7 mouse cellular contexts compared by ENCODE assay signal in genomic region chr11:24076821-24077730, GRCm38 (mm10). TPM values are rescaled to one million over a fixed set of nuclear protein-coding genes. Genes with fewer than 3 reads are reported as not detected.
DNase-seq lines count a peak whose midpoint lies in the region; ATAC-seq lines count a peak whose summit lies in the region.

No protein-coding gene starts in this region.

- peaks cover 33% of the 10 kb centered on the region for H3K4me1 ChIP-seq in forebrain, embryonic 12.5 days
- peaks cover 20% of the 10 kb centered on the region for H3K4me1 ChIP-seq in hindbrain, embryonic 15.5 days (replicated peaks)
- H3K4me1 ChIP-seq in liver, embryonic 15.5 days (replicated peaks): peaks cover 75% of the 10 kb centered on the region

- no peaks in the 10 kb centered on the region for H3K9me3 ChIP-seq in forebrain, embryonic 12.5 days
- H3K9me3 ChIP-seq in hindbrain, embryonic 15.5 days: no peaks in the 10 kb centered on the region
- no peaks in the 10 kb centered on the region for H3K9me3 ChIP-seq in liver, embryonic 15.5 days (replicated peaks)

- peak overlapping the region; percentile 96 for H3K4me3 ChIP-seq in forebrain, embryonic 12.5 days (replicated peaks)
- H3K4me3 ChIP-seq in hindbrain, embryonic 15.5 days: peak overlapping the region; percentile 76
- peak overlapping the region; percentile 74 for H3K4me3 ChIP-seq in liver, embryonic 15.5 days (replicated peaks)

- H3K9ac ChIP-seq in forebrain, embryonic 12.5 days: peak overlapping the region; percentile 98
- peak overlapping the region; percentile 86 for H3K9ac ChIP-seq in hindbrain, embryonic 15.5 days
- H3K9ac ChIP-seq in liver, embryonic 15.5 days: peak overlapping the region; percentile 71

- no peaks in the 10 kb centered on the region for H3K36me3 ChIP-seq in forebrain, embryonic 12.5 days (replicated peaks)
- H3K36me3 ChIP-seq in hindbrain, embryonic 15.5 days: no peaks in the 10 kb centered on the region
- H3K36me3 ChIP-seq in liver, embryonic 15.5 days (replicated peaks): no peaks in the 10 kb centered on the region

- peak overlapping the region; percentile 96 for H3K4me2 ChIP-seq in forebrain, embryonic 12.5 days
- peak overlapping the region; percentile 93 for H3K4me2 ChIP-seq in hindbrain, embryonic 15.5 days
- peak overlapping the region; percentile 97 for H3K4me2 ChIP-seq in liver, embryonic 15.5 days

- WGBS in forebrain, embryonic 12.5 days: under 1% methylated on average over 59 of the region's 59 CpGs
- WGBS in hindbrain, embryonic 15.5 days: under 1% methylated on average over 59 of the region's 59 CpGs
- WGBS in liver, embryonic 15.5 days (ENCODE audit: insufficient replicate concordance): under 1% methylated on average over 59 of the region's 59 CpGs

- ATAC-seq in forebrain, embryonic 12.5 days (ENCODE audit: low FRiP score): peak; percentile 50
- peak; percentile 35 for ATAC-seq in hindbrain, embryonic 15.5 days (ENCODE audit: low FRiP score, low read depth)
- peak; percentile 61 for ATAC-seq in liver, embryonic 15.5 days (ENCODE audit: insufficient read depth)

- peak overlapping the region; percentile 99 for H3K27ac ChIP-seq in forebrain, embryonic 12.5 days
- H3K27ac ChIP-seq in hindbrain, embryonic 15.5 days (replicated peaks): peak overlapping the region; percentile 96
- H3K27ac ChIP-seq in liver, embryonic 15.5 days (replicated peaks): peak overlapping the region; percentile 83

- H3K27me3 ChIP-seq in forebrain, embryonic 12.5 days: no peaks in the 10 kb centered on the region
- 0 out of 2 replicates have a peak, but pooled peaks cover 3% of the 10 kb centered on the region for H3K27me3 ChIP-seq in hindbrain, embryonic 15.5 days
- peaks cover 46% of the 10 kb centered on the region for H3K27me3 ChIP-seq in liver, embryonic 15.5 days

- DNase-seq in ES-CJ7 (ENCODE audit: low read depth, low spot score): peak; percentile 61
- DNase-seq in adrenal gland, adult 18-20 months (ENCODE audit: low spot score in 2 of 2): peak; percentile 38 to 55
- DNase-seq in naive thymus-derived CD4-positive, alpha-beta T cell, adult 2 months (ENCODE audit: low read depth): peak; percentile 21
- DNase-seq in testis, postnatal 10 days (ENCODE audit: low spot score): peak; percentile 58

RNA-seq across cellular contexts. Expression of gene Bcl11a, which starts 0.8 kb away (rescaled TPM):
- total RNA-seq in adrenal gland, adult 18-20 months (2021): 1 to 10 TPM; 3.2 to 3.8 TPM
- 129 and 130 TPM in 2 replicates for polyA plus RNA-seq in forebrain, embryonic 12.5 days (2016; fragmentation: Nextera tagmentation; extraction: Ambion mirVana)
- polyA plus RNA-seq in hindbrain, embryonic 15.5 days (2015; fragmentation: Nextera tagmentation; extraction: Ambion mirVana): 93.1 and 116 TPM in 2 replicates
- 24.7 and 25.2 TPM in 2 replicates for polyA plus RNA-seq in liver, embryonic 15.5 days (2015; fragmentation: Nextera tagmentation; extraction: Ambion mirVana)

RNA-seq across cellular contexts. Expression of gene A830031A19Rik, which starts 2.2 kb away (rescaled TPM):
- total RNA-seq in adrenal gland, adult 18-20 months (2021): not detected
- polyA plus RNA-seq in forebrain, embryonic 12.5 days (2016; fragmentation: Nextera tagmentation; extraction: Ambion mirVana): not detected in 2 replicates
- polyA plus RNA-seq in hindbrain, embryonic 15.5 days (2015; fragmentation: Nextera tagmentation; extraction: Ambion mirVana): not detected in 2 replicates
- polyA plus RNA-seq in liver, embryonic 15.5 days (2015; fragmentation: Nextera tagmentation; extraction: Ambion mirVana): not detected in 2 replicates

Comparison
In these comparisons a context has a peak if more than half of its experiments do, and no peak if none do; other contexts are left out.
1. Peak in every context shown above with its lines: DNase-seq, ATAC-seq, H3K4me3 ChIP-seq and H3K27ac ChIP-seq.